Mouse (Mus musculus) small intestine, adult 2 months (tissue): Measurements from ENCODE around the gene Apoa2. TPM values are rescaled to one million over a fixed set of nuclear protein-coding genes. Genes with fewer than 3 reads are reported as not detected.
A peak's percentile ranks its signal among the peaks of the same experiment; 100 is the strongest.

Source experiments
- H3K27ac ChIP-seq: fragments of 200-500 bp; 2 replicates; pipeline ENCODE4 v1.5.1; 2012; ENCODE audit warnings: low read depth, low read length, control low read depth, inconsistent platforms; ENCODE audit not compliant: insufficient read depth
- H3K27me3 ChIP-seq: fragments of 200-500 bp; 2 replicates; pipeline ENCODE4 v1.6.1; 2012; ENCODE audit warnings: mild to moderate bottlenecking, moderate library complexity, low read length, inconsistent platforms; ENCODE audit not compliant: control insufficient read depth, insufficient read depth
- H3K36me3 ChIP-seq: fragments of 200-500 bp; 2 replicates; pipeline ENCODE4 v1.6.1; 2012; ENCODE audit warnings: mild to moderate bottlenecking, low read length, control low read depth, inconsistent platforms; ENCODE audit not compliant: control insufficient read depth, insufficient read depth
- H3K4me1 ChIP-seq: fragments of 200-500 bp; 2 replicates; pipeline ENCODE4 v1.6.1; 2012; ENCODE audit warnings: low read length, inconsistent platforms, mixed read lengths; ENCODE audit not compliant: control insufficient read depth, insufficient read depth, insufficient read length
- H3K4me3 ChIP-seq: fragments of 200-500 bp; 2 replicates; pipeline ENCODE4 v1.5.1; 2012; ENCODE audit warnings: low read depth, mild to moderate bottlenecking, control low read depth, inconsistent platforms, low read length, moderate library complexity
- CTCF ChIP-seq: fragments of 200-500 bp; IDR thresholded peaks from 2 replicates; pipeline ENCODE4 v1.5.1; 2012; ENCODE audit warnings: low read depth, mild to moderate bottlenecking, control low read depth, inconsistent platforms, low read length, moderate library complexity, mixed read lengths; ENCODE audit not compliant: insufficient replicate concordance, insufficient read length; ENCODE audit errors: extremely low read depth
- POLR2A ChIP-seq: fragments of 200-500 bp; IDR thresholded peaks from 2 replicates; pipeline ENCODE4 v1.6.1; 2012; ENCODE audit warnings: low read depth, mild to moderate bottlenecking, control low read depth, inconsistent platforms, low read length, moderate library complexity
- WGBS: fragments of 180-500 bp; shearing (Covaris S2); methylation state at CpG from one replicate; pipeline ENCODE4 v1.1.7; 2018; 5-methylcytosine and 5-hydroxymethylcytosine counted together
- polyA plus RNA-seq: library from polyadenylated mRNA; depleted of rRNA; stranded (reverse); fragments of >200 nt; gene quantifications from 2 replicates; pipeline ENCODE4 v1.2.3, GENCODE M21; 2012

Gene Apoa2
- polyA plus RNA-seq, 1 experiment: not detected

GRCm38 (mm10) chr1:171246709-171247452 is 22.0 kb downstream of the Apoa2 start:
- Histone ChIP-seq H3K27ac (peak overlapping the region; percentile 72), H3K36me3 (peaks cover 18% of the 10 kb centered on the region), H3K4me3 (peak overlapping the region; percentile 73), H3K27me3 (no peaks in the 10 kb centered on the region), H3K4me1 (peaks cover 17% of the 10 kb centered on the region)
- TF ChIP-seq POLR2A (peak; percentile 65), CTCF (peak; percentile 92)
- WGBS: 1% methylated on average over 41 of the region's 41 CpGs

- no peaks in the 10 kb centered on the region for H3K27me3 ChIP-seq
- TF ChIP-seq CTCF: no peak
- no peak for TF ChIP-seq POLR2A
- 5% methylated on average over 13 of the region's 13 CpGs for WGBS
- peak overlapping the region; percentile 72 for H3K27ac ChIP-seq
- H3K36me3 ChIP-seq: peaks cover 17% of the 10 kb centered on the region
- H3K4me3 ChIP-seq: peak overlapping the region; percentile 56
- H3K4me1 ChIP-seq: peaks cover 17% of the 10 kb centered on the region
Measured at GRCm38 (mm10) chr1:171247453-171247841, 22.6 kb downstream of the Apoa2 start.

GRCm38 (mm10) chr1:171247916-171248315 is 23.1 kb downstream of the Apoa2 start:
- H3K36me3 ChIP-seq: peaks cover 15% of the 10 kb centered on the region
- no peaks in the 10 kb centered on the region for H3K27me3 ChIP-seq
- H3K4me3 ChIP-seq: no peak overlapping the region
- 13% methylated on average over 4 of the region's 4 CpGs for WGBS
- TF ChIP-seq CTCF (no peak), POLR2A (no peak)
- peak overlapping the region; percentile 72; the same call in 1 of the 2 replicates for H3K27ac ChIP-seq
- peaks cover 17% of the 10 kb centered on the region for H3K4me1 ChIP-seq

- 66% methylated on average over 3 of the region's 3 CpGs for WGBS
- Histone ChIP-seq H3K27ac (peak overlapping the region; percentile 14), H3K27me3 (no peaks in the 10 kb centered on the region), H3K4me3 (no peak overlapping the region), H3K4me1 (peaks cover 17% of the 10 kb centered on the region), H3K36me3 (peaks cover 11% of the 10 kb centered on the region)
- TF ChIP-seq CTCF: no peak
- no peak for TF ChIP-seq POLR2A
Measured at GRCm38 (mm10) chr1:171248386-171249226, 23.8 kb downstream of the Apoa2 start.

GRCm38 (mm10) chr1:171249913-171250600 is 25.2 kb downstream of the Apoa2 start, which contains the start of gene Adamts4:
Gene Adamts4 (plus strand): TSS chr1:171250421.
- 51% methylated on average over 5 of the region's 5 CpGs for WGBS
- peaks cover 17% of the 10 kb centered on the region for H3K4me1 ChIP-seq
- H3K27ac ChIP-seq: no peak within 1 kb of the TSS
- H3K27me3 ChIP-seq: no peaks in the 10 kb centered on the region
- peak within 1 kb of the TSS; percentile 42 for H3K4me3 ChIP-seq
- peaks cover 3% of the 10 kb centered on the region for H3K36me3 ChIP-seq
- no peak for TF ChIP-seq POLR2A
- no peak for TF ChIP-seq CTCF

- TF ChIP-seq CTCF: no peak
- no peak for TF ChIP-seq POLR2A
- H3K4me3 ChIP-seq: peak within 1 kb of the TSS; percentile 42
- 46% methylated on average over 26 of the region's 26 CpGs for WGBS
Measured at GRCm38 (mm10) chr1:171250680-171251593, 26.1 kb downstream of the Apoa2 start, which contains the start of gene Ndufs2. Gene Ndufs2 (minus strand): TSS chr1:171251388.

More at GRCm38 (mm10) chr1:171250680-171251593, 26.1 kb downstream of the Apoa2 start, which contains the start of gene Ndufs2:
- no peaks in the 10 kb centered on the region for H3K27me3 ChIP-seq
- no peaks in the 10 kb centered on the region for H3K36me3 ChIP-seq
- peaks cover 16% of the 10 kb centered on the region for H3K4me1 ChIP-seq
- H3K27ac ChIP-seq: no peak within 1 kb of the TSS
